Mouse (Mus musculus) forebrain, postnatal 0 days (tissue): ENCODE data around the gene 2010315B03Rik. TPM values are rescaled to one million over a fixed set of nuclear protein-coding genes. Genes with fewer than 3 reads are reported as not detected.
A peak's percentile ranks its signal among the peaks of the same experiment; 100 is the strongest.
"Not testable (repeated sequence)": the region's sequence is repeated elsewhere in the genome, so short reads cannot be mapped to it uniquely, and the experiment has no call there.

ENCODE experiments used
- ATAC-seq: fragments of 200-750 bp; cut with Nextera tagmentation; 2 replicates; pipeline ENCODE4 v1.8.0; 2017; ENCODE audit warnings: mild to moderate bottlenecking, moderate library complexity
- DNase-seq: peaks from one replicate; pipeline ENCODE4 v3.0.0-alpha.2; 2015
- H3K27ac ChIP-seq: fragments of 300-500 bp; sonication (generic); 2 replicates; pipeline ENCODE4 v1.5.1; 2014; ENCODE audit warnings: low read depth, mild to moderate bottlenecking, antibody characterized with exemption, low read length, moderate library complexity, mixed read lengths
- H3K27me3 ChIP-seq: fragments of 300-500 bp; sonication (generic); 2 replicates; pipeline ENCODE4 v1.6.1; 2014; ENCODE audit warnings: mild to moderate bottlenecking, low read length, mixed read lengths; ENCODE audit not compliant: insufficient read depth
- H3K36me3 ChIP-seq: fragments of 300-500 bp; sonication (generic); 2 replicates; pipeline ENCODE4 v1.6.1; 2014; ENCODE audit warnings: mild to moderate bottlenecking, moderate library complexity; ENCODE audit not compliant: insufficient read depth
- H3K4me1 ChIP-seq: fragments of 300-500 bp; sonication (generic); 2 replicates; pipeline ENCODE4 v1.6.1; 2014; ENCODE audit warnings: antibody characterized with exemption; ENCODE audit not compliant: insufficient read depth
- H3K4me2 ChIP-seq: fragments of 300-500 bp; sonication (generic); 2 replicates; pipeline ENCODE4 v1.6.1; 2014; ENCODE audit warnings: low read depth, mild to moderate bottlenecking, moderate library complexity
- H3K4me3 ChIP-seq: fragments of 300-500 bp; sonication (generic); 2 replicates; pipeline ENCODE4 v1.5.1; 2014; ENCODE audit warnings: low read depth, low read length, mixed read lengths
- H3K9ac ChIP-seq: fragments of 300-500 bp; sonication (generic); 2 replicates; pipeline ENCODE4 v1.6.1; 2014; ENCODE audit warnings: mild to moderate bottlenecking
- H3K9me3 ChIP-seq: fragments of 300-500 bp; sonication (generic); 2 replicates; pipeline ENCODE4 v1.6.1; 2016; ENCODE audit warnings: low read length
- CTCF ChIP-seq: sonication (generic); IDR thresholded peaks from 2 replicates; pipeline ENCODE4 v1.5.1; 2016; ENCODE audit warnings: antibody characterized with exemption, control low read depth, low read depth
- WGBS: fragments of 180-500 bp; shearing (Covaris S2); extraction: QIAGEN DNeasy Blood & Tissue Kit; methylation state at CpG from one replicate; pipeline ENCODE4 v1.1.7; 2014; 5-methylcytosine and 5-hydroxymethylcytosine counted together
- polyA plus RNA-seq: library from polyadenylated mRNA; unstranded; fragments of >200 nt; fragmentation: Nextera tagmentation; extraction: Ambion mirVana; gene quantifications from 2 replicates; pipeline ENCODE4 v1.2.1, GENCODE M21; 2015
- total RNA-seq: library from RNA; depleted of rRNA; stranded (reverse); fragments of >200 nt; gene quantifications from 2 replicates; pipeline ENCODE4 v1.2.3, GENCODE M21; 2014; rRNA removed

The 2010315B03Rik gene
- total and polyA plus RNA-seq, 2 experiments from 2014 or later: 12.0 to 19.8 TPM

DNA sequence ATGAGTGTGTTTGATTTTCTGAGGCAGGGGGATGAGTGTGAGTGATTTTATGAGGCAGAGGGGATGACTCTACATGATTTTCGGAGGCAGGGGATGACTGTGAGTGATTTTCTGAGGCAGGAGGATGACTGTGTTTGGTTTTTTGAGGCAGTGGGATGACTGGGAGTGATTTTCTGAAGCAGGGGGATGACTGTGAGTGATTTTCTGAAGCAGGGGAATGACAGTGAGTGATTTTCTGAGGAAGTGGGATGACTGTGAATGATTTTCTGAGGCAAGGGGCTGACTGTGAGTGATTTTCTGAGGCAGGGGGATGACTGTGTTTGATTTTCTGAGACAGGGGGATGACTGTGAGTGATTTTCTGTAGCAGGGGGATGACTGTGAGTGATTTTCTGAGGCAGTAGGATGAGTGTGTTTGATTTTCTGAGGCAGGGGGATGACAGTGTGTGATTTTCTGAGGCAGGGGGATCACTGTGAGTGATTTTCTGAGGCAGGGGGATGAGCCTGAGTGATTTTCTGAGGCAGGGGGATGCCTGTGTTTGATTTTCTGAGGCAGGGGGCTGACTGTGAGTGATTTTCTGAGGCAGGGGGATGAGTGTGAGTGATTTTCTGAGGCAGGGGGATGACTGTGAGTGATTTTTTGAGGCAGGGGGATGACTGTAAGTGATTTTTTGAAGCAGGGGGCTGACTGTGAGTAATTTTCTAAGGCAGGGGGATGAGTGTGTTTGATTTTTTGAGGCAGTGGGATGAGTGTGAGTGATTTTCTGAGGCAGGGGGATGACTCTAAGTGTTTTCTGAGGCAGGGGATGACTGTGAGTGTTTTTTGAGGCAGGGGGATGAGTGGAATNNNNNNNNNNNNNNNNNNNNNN lies 55.1 kb downstream of the 2010315B03Rik start:
- no peaks in the 10 kb centered on the region for H3K27me3 ChIP-seq
- H3K27ac ChIP-seq: no peak overlapping the region
- peak; percentile 38; the same call in 1 of the 2 replicates for ATAC-seq
- WGBS: 71% methylated on average over 1 of the region's 1 CpGs
- no peaks in the 10 kb centered on the region for H3K4me1 ChIP-seq
- no peak overlapping the region for H3K9ac ChIP-seq
- no peak for TF ChIP-seq CTCF
- H3K4me3 ChIP-seq: no peak overlapping the region
- H3K4me2 ChIP-seq: no peak overlapping the region
- H3K36me3 ChIP-seq: no peaks in the 10 kb centered on the region
- H3K9me3 ChIP-seq: peaks cover 6% of the 10 kb centered on the region
- peak; percentile 43 for DNase-seq

DNA sequence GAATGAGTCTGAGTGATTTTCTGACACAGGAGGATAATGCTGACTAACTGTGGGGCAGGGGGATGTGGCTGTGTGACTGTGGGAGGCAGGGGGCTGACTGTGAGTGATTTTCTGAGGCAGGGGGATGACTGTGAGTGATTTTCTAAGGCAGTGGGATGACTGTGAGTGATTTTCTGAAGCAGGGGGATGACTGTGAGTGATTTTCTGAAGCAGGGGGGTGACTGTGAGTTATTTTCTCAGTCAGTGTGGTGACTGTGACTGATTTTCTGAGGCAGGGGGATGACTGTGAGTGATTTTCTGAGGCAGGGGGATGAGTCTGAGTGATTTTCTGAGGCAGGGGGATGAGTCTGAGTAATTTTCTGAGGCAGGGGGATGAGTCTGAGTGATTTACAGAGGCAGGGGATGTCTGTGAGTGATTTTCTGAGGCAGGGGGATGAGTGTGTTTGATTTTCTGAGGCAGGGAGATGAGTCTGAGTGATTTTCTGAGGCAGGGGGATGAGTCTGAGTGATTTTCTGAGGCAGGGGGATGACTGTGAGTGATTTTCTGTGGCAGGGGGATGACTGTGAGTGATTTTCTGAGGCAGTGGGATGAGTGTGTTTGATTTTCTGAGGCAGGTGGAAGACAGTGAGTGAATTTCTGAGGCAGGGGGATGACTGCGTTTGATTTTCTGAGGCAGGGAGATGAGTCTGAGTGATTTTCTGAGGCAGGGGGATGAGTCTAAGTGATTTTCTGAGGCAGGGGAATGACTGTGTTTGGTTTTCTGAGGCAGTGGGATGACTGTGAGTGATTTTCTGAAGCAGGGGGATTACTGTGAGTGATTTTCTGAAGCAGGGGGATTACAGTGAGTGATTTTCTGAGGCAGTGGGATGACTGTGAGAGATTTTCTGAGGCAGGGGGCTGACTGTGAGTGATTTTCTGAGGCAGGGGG lies 56.0 kb downstream of the 2010315B03Rik start:
- WGBS: 21% methylated on average over 1 of the region's 1 CpGs
- H3K4me1 ChIP-seq, H3K36me3 ChIP-seq, H3K9me3 ChIP-seq, H3K9ac ChIP-seq, H3K4me3 ChIP-seq, H3K27ac ChIP-seq, H3K27me3 ChIP-seq, H3K4me2 ChIP-seq: not testable (repeated sequence)
- peak; percentile 16 for DNase-seq
- ATAC-seq: peak; percentile 55

DNA sequence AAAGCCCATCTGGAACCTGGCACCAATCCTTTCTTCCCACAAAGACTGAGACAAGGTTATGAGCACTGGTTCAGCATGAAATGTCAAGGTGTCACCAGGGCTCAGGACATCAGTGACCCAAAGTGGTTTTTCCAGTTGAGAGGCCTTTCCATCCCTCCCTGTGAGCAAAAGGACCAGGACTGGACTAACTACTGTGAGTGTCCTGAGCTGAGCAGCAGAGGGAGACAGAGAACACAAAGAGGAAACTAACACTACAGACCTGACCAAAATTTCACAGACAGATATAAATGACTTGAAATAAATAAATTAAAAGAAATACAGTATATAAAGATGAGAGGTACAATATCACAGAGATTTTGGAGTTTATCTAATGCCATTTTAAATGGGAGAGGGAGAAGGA lies 61.1 kb downstream of the 2010315B03Rik start:
- ATAC-seq (peak; percentile 59; the same call in 1 of the 2 replicates), DNase-seq (no peak)
- no peak overlapping the region for H3K4me3 ChIP-seq
- H3K36me3 ChIP-seq: no peaks in the 10 kb centered on the region
- no peak overlapping the region for H3K27ac ChIP-seq
- TF ChIP-seq CTCF: peak; percentile 58
- no peaks in the 10 kb centered on the region for H3K27me3 ChIP-seq
- no peak overlapping the region for H3K9ac ChIP-seq
- no peak overlapping the region for H3K4me2 ChIP-seq
- H3K4me1 ChIP-seq: no peaks in the 10 kb centered on the region
- H3K9me3 ChIP-seq: no peaks in the 10 kb centered on the region

Other genes starting within 250 kb of the 2010315B03Rik start
- gene Ccr2, start 210.7 kb downstream of the 2010315B03Rik start, total RNA-seq: 0.10 TPM in 1 of 2 replicates, not detected in the other
- 0.07 and 0.08 TPM in 2 replicates for gene Ccr2, start 210.7 kb downstream of the 2010315B03Rik start, polyA plus RNA-seq
- gene Ccr5, start 191.2 kb downstream of the 2010315B03Rik start, total RNA-seq: 0.23 and 4.1 TPM in 2 replicates
- 0.30 and 1.2 TPM in 2 replicates for gene Ccr5, start 191.2 kb downstream of the 2010315B03Rik start, polyA plus RNA-seq
- 79.2 and 118 TPM in 2 replicates for gene Ppp2r3d, start 164.2 kb upstream of the 2010315B03Rik start, total RNA-seq
- gene Ppp2r3d, start 164.2 kb upstream of the 2010315B03Rik start, polyA plus RNA-seq: 143 and 152 TPM in 2 replicates
- not detected in 2 replicates for gene Gm21836, start 181.1 kb upstream of the 2010315B03Rik start, total RNA-seq
- not detected in 2 replicates for gene Gm21836, start 181.1 kb upstream of the 2010315B03Rik start, polyA plus RNA-seq